Mouse (Mus musculus) heart, embryonic 10.5 days (tissue): Measurements from ENCODE around the gene Tgif2. TPM values are rescaled to one million over a fixed set of nuclear protein-coding genes. Genes with fewer than 3 reads are reported as not detected.
"Not testable (repeated sequence)": the region's sequence is repeated elsewhere in the genome, so short reads cannot be mapped to it uniquely, and the experiment has no call there.

Experiments used
- DNase-seq: peaks from one replicate; pipeline ENCODE4 v3.0.0-alpha.2; 2017; ENCODE audit warnings: low spot score
- H3K27ac ChIP-seq: fragments of 300-500 bp; sonication (generic); 2 replicates; pipeline ENCODE4 v1.5.1; 2016; ENCODE audit warnings: mild to moderate bottlenecking
- H3K27me3 ChIP-seq: fragments of 300-500 bp; sonication (generic); 2 replicates; pipeline ENCODE4 v1.6.1; 2016; ENCODE audit warnings: mild to moderate bottlenecking; ENCODE audit not compliant: poor library complexity, insufficient read depth, severe bottlenecking
- H3K36me3 ChIP-seq: fragments of 300-500 bp; sonication (generic); 2 replicates; pipeline ENCODE4 v1.6.1; 2016; ENCODE audit warnings: mild to moderate bottlenecking, moderate library complexity
- H3K4me1 ChIP-seq: fragments of 300-500 bp; sonication (generic); 2 replicates; pipeline ENCODE4 v1.6.1; 2016; ENCODE audit warnings: mild to moderate bottlenecking
- H3K4me3 ChIP-seq: fragments of 300-500 bp; sonication (generic); 2 replicates; pipeline ENCODE4 v1.5.1; 2016; ENCODE audit warnings: mild to moderate bottlenecking, moderate library complexity
- H3K9me3 ChIP-seq: fragments of 300-500 bp; sonication (generic); 2 replicates; pipeline ENCODE4 v1.6.1; 2016; ENCODE audit warnings: mild to moderate bottlenecking, moderate library complexity
- WGBS: fragments of 180-500 bp; shearing (Covaris S2); methylation state at CpG from one replicate; pipeline ENCODE4 v1.1.7; 2016; 5-methylcytosine and 5-hydroxymethylcytosine counted together
- polyA plus RNA-seq: library from polyadenylated mRNA; unstranded; fragments of >200 nt; fragmentation: Nextera tagmentation; extraction: Ambion mirVana; gene quantifications from 2 replicates; pipeline ENCODE4 v1.2.1, GENCODE M21; 2016

Tgif2 gene
- polyA plus RNA-seq, 1 experiment from 2014 or later = 62.3 TPM

GRCm38 (mm10) chr2:156869554-156869953, 29.7 kb downstream of the Tgif2 start:
- 86% methylated on average over 7 of the region's 7 CpGs for WGBS
- Histone ChIP-seq H3K36me3 (peaks cover 94% of the 10 kb centered on the region), H3K4me3 (no peak overlapping the region)

GRCm38 (mm10) chr2:156870519-156870918, 30.7 kb downstream of the Tgif2 start:
- DNase-seq = no peak
- Histone ChIP-seq H3K36me3 (peaks cover 93% of the 10 kb centered on the region), H3K4me1 (no peaks in the 10 kb centered on the region), H3K9me3 (no peaks in the 10 kb centered on the region), H3K27ac (no peak overlapping the region), H3K4me3 (no peak overlapping the region), H3K27me3 (no peaks in the 10 kb centered on the region)
- 63% methylated on average over 6 of the region's 6 CpGs for WGBS

More at GRCm38 (mm10) chr2:156869554-156869953, 29.7 kb downstream of the Tgif2 start:
- DNase-seq = no peak
- Histone ChIP-seq H3K9me3 (no peaks in the 10 kb centered on the region), H3K27me3 (no peaks in the 10 kb centered on the region), H3K4me1 (peaks cover 2% of the 10 kb centered on the region; the same call in 1 of the 2 replicates), H3K27ac (no peak overlapping the region)

GRCm38 (mm10) chr2:156873629-156874028, 33.8 kb downstream of the Tgif2 start:
- Histone ChIP-seq H3K27me3 (no peaks in the 10 kb centered on the region), H3K4me3 (no peak overlapping the region), H3K27ac (no peak overlapping the region), H3K9me3 (no peaks in the 10 kb centered on the region), H3K36me3 (peaks cover 63% of the 10 kb centered on the region), H3K4me1 (0 out of 2 replicates have a peak, but pooled peaks cover 7% of the 10 kb centered on the region)
- 36% methylated on average over 5 of the region's 5 CpGs for WGBS
- peak; percentile 85 for DNase-seq

GRCm38 (mm10) chr2:156874047-156874759, 34.4 kb downstream of the Tgif2 start:
- peaks cover 58% of the 10 kb centered on the region for H3K36me3 ChIP-seq
- H3K27me3 ChIP-seq = no peaks in the 10 kb centered on the region
- DNase-seq = no peak
- no peak overlapping the region for H3K27ac ChIP-seq
- H3K9me3 ChIP-seq = no peaks in the 10 kb centered on the region
- 88% methylated on average over 8 of the region's 8 CpGs for WGBS
- peaks cover 13% of the 10 kb centered on the region for H3K4me1 ChIP-seq
- H3K4me3 ChIP-seq = no peak overlapping the region

GRCm38 (mm10) chr2:156874760-156875510, 35.1 kb downstream of the Tgif2 start:
- DNase-seq = no peak
- Histone ChIP-seq H3K4me3 (no peak overlapping the region), H3K4me1 (peaks cover 20% of the 10 kb centered on the region), H3K9me3 (no peaks in the 10 kb centered on the region), H3K36me3 (peaks cover 51% of the 10 kb centered on the region), H3K27me3 (no peaks in the 10 kb centered on the region), H3K27ac (no peak overlapping the region)
- 96% methylated on average over 4 of the region's 4 CpGs for WGBS

GRCm38 (mm10) chr2:156877726-156878125, 37.9 kb downstream of the Tgif2 start:
- Histone ChIP-seq H3K4me1 (peaks cover 29% of the 10 kb centered on the region), H3K4me3 (no peak overlapping the region), H3K9me3 (no peaks in the 10 kb centered on the region), H3K27ac (no peak overlapping the region), H3K36me3 (peaks cover 25% of the 10 kb centered on the region), H3K27me3 (no peaks in the 10 kb centered on the region)
- no peak for DNase-seq
- WGBS = 53% methylated on average over 9 of the region's 9 CpGs

- Histone ChIP-seq H3K27ac (0 out of 2 replicates have a peak overlapping the region, but pooled peaks have one; percentile 25), H3K9me3 (no peaks in the 10 kb centered on the region), H3K4me1 (peaks cover 29% of the 10 kb centered on the region), H3K27me3 (no peaks in the 10 kb centered on the region), H3K4me3 (no peak overlapping the region), H3K36me3 (peaks cover 7% of the 10 kb centered on the region)
- WGBS = 78% methylated on average over 3 of the region's 3 CpGs
- no peak for DNase-seq
Observed at GRCm38 (mm10) chr2:156879541-156879940, 39.7 kb downstream of the Tgif2 start.

GRCm38 (mm10) chr2:156882431-156883001, 42.7 kb downstream of the Tgif2 start:
- peak; percentile 87 for DNase-seq
- H3K27me3 ChIP-seq = no peaks in the 10 kb centered on the region
- peak overlapping the region; percentile 48; the same call in 1 of the 2 replicates for H3K27ac ChIP-seq
- no peak overlapping the region for H3K4me3 ChIP-seq
- no peaks in the 10 kb centered on the region for H3K9me3 ChIP-seq
- no peaks in the 10 kb centered on the region for H3K36me3 ChIP-seq
- WGBS = 24% methylated on average over 10 of the region's 10 CpGs
- peaks cover 32% of the 10 kb centered on the region for H3K4me1 ChIP-seq

GRCm38 (mm10) chr2:156884396-156885211, 44.8 kb downstream of the Tgif2 start:
- H3K36me3 ChIP-seq = no peaks in the 10 kb centered on the region
- no peaks in the 10 kb centered on the region for H3K27me3 ChIP-seq
- no peak overlapping the region for H3K27ac ChIP-seq
- H3K9me3 ChIP-seq = no peaks in the 10 kb centered on the region
- peaks cover 16% of the 10 kb centered on the region for H3K4me1 ChIP-seq
- DNase-seq = no peak
- WGBS = 78% methylated on average over 10 of the region's 10 CpGs
- H3K4me3 ChIP-seq = no peak overlapping the region

- WGBS = 78% methylated on average over 2 of the region's 2 CpGs
- not testable (repeated sequence) for H3K36me3 ChIP-seq, H3K9me3 ChIP-seq, H3K27ac ChIP-seq, DNase-seq, H3K27me3 ChIP-seq, H3K4me1 ChIP-seq, H3K4me3 ChIP-seq
Observed at GRCm38 (mm10) chr2:156885666-156886065, 45.9 kb downstream of the Tgif2 start.

GRCm38 (mm10) chr2:156886084-156886631, 46.4 kb downstream of the Tgif2 start:
- no peaks in the 10 kb centered on the region for H3K9me3 ChIP-seq
- H3K27me3 ChIP-seq = no peaks in the 10 kb centered on the region
- peaks cover 9% of the 10 kb centered on the region; the same call in 1 of the 2 replicates for H3K4me1 ChIP-seq
- no peak overlapping the region for H3K4me3 ChIP-seq
- H3K36me3 ChIP-seq = no peaks in the 10 kb centered on the region
- no peak overlapping the region for H3K27ac ChIP-seq
- 75% methylated on average over 10 of the region's 10 CpGs for WGBS
- no peak for DNase-seq

GRCm38 (mm10) chr2:156887017-156887416, 47.2 kb downstream of the Tgif2 start, which contains the start of gene Sla2:
Gene Sla2, minus strand, starts transcription at chr2:156887192.
- no peak within 1 kb of the TSS for H3K4me3 ChIP-seq
- no peaks in the 10 kb centered on the region for H3K9me3 ChIP-seq
- 44% methylated on average over 6 of the region's 6 CpGs for WGBS
- peaks cover 10% of the 10 kb centered on the region; the same call in 1 of the 2 replicates for H3K4me1 ChIP-seq
- no peak for DNase-seq
- no peaks in the 10 kb centered on the region for H3K27me3 ChIP-seq
- H3K27ac ChIP-seq = no peak within 1 kb of the TSS
- H3K36me3 ChIP-seq = no peaks in the 10 kb centered on the region
